Mouse (Mus musculus) embryonic fibroblast, embryonic 13.5 days (primary cell): ENCODE results near the gene Susd5. TPM values are rescaled to one million over a fixed set of nuclear protein-coding genes. Genes with fewer than 3 reads are reported as not detected.
"Not testable (repeated sequence)": the region's sequence is repeated elsewhere in the genome, so short reads cannot be mapped to it uniquely, and the experiment has no call there.

Experiments used
- H3K27ac ChIP-seq: 2 replicates; pipeline ENCODE4 v1.5.1; 2012; ENCODE audit warnings: low read length, control low read depth, inconsistent platforms; ENCODE audit not compliant: insufficient read depth
- H3K4me1 ChIP-seq: 2 replicates; pipeline ENCODE4 v1.6.1; 2011; ENCODE audit warnings: low read length; ENCODE audit not compliant: control insufficient read depth, insufficient read depth
- H3K4me3 ChIP-seq: 2 replicates; pipeline ENCODE4 v1.5.1; 2011; ENCODE audit warnings: mild to moderate bottlenecking, control low read depth, low read length; ENCODE audit not compliant: insufficient read depth
- CTCF ChIP-seq: IDR thresholded peaks from 2 replicates; pipeline ENCODE4 v1.5.1; 2011; ENCODE audit warnings: mild to moderate bottlenecking, control low read depth, low read length, moderate library complexity, borderline replicate concordance; ENCODE audit not compliant: insufficient read depth
- POLR2A ChIP-seq: IDR thresholded peaks from 2 replicates; pipeline ENCODE4 v1.6.1; 2011; ENCODE audit warnings: low read depth, mild to moderate bottlenecking, control low read depth, low read length, moderate library complexity
- polyA plus RNA-seq: library from polyadenylated mRNA; stranded (reverse); fragments of >200 nt; gene quantifications from 2 replicates; pipeline ENCODE4 v1.2.4, GENCODE M21; 2011; ENCODE audit warnings: low read depth; ENCODE audit not compliant: missing spikeins, insufficient read length

The Susd5 gene
- polyA plus RNA-seq, 1 experiment: 0.51 TPM

DNA sequence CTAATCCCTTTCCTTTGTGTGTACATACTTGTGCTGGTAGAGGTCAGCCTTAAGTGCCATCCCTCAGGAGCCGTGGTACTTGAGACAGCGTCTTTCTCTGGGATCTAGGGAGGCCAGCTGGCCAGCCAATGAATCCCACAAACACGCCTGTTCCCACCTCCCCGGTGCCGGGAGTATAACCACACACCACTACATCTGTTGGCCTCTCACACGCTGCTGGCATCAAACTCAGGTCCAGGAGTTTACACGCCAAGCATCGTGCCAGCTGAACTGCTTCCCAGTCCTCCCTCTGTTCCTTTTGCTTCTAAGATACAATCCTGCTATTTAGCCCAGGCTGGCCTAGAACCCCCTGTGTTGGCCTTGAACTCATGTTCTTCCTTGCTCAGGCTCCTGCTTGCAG is 54.2 kb downstream of the Susd5 start:
- no peaks in the 10 kb centered on the region for H3K4me1 ChIP-seq
- H3K27ac ChIP-seq: no peak overlapping the region
- no peak overlapping the region for H3K4me3 ChIP-seq
- TF ChIP-seq CTCF (no peak), POLR2A (no peak)

DNA sequence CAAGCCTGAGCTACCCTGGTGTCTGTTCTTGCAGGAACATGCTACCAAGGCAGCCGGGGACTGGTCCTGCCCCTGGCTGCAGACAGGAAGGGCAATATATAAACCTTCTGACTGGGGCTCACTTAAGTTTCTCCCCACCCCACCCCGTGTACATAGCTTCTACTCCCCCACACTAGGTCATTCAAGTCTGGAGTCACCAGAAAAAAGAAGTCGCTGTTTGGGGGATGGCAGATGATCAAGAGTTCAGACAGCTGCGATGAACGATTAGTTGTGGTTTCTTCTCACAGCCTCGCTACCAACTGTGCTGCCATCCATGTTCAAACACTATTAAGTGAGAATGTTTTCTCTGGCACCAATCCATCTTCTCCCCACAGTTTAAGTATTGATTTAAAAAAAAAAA is 55.3 kb downstream of the Susd5 start:
- no peaks in the 10 kb centered on the region for H3K4me1 ChIP-seq
- H3K4me3 ChIP-seq: no peak overlapping the region
- H3K27ac ChIP-seq: no peak overlapping the region
- TF ChIP-seq CTCF (no peak), POLR2A (no peak)

GRCm38 (mm10) chr9:114113911-114114623 is 57.1 kb downstream of the Susd5 start:
- Histone ChIP-seq H3K4me1 (no peaks in the 10 kb centered on the region), H3K27ac (no peak overlapping the region)
- no peak for TF ChIP-seq POLR2A
- TF ChIP-seq CTCF: no peak

GRCm38 (mm10) chr9:114116672-114117071 is 59.7 kb downstream of the Susd5 start:
- not testable (repeated sequence) for H3K27ac ChIP-seq, H3K4me3 ChIP-seq, H3K4me1 ChIP-seq
- TF ChIP-seq CTCF: peak; percentile 36; the same call in 1 of the 2 replicates

More at GRCm38 (mm10) chr9:114113911-114114623, 57.1 kb downstream of the Susd5 start:
- no peak overlapping the region for H3K4me3 ChIP-seq

DNA sequence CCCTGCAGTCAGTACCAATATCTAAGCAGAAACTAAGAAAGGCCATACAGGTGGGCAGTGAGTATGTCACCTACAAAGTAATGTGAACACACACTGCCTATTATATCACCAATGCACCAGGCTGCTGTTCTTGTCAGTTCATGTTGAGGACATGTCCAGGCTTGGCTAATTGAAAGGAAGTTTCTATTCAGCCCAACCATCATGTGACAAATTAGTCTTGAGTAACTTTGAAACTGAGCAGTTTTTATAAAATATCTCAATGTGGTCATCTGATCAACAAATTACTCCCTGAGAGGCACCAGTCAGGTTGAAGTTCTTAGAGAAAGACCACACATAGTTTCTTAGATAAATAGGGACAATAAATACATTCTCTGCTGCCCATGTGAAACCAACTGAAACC is 65.9 kb downstream of the Susd5 start:
- H3K27ac ChIP-seq, H3K4me3 ChIP-seq, H3K4me1 ChIP-seq: not testable (repeated sequence)

- H3K27ac ChIP-seq, H3K4me1 ChIP-seq, H3K4me3 ChIP-seq: not testable (repeated sequence)
Observed at GRCm38 (mm10) chr9:114129273-114129835, 72.4 kb downstream of the Susd5 start.

Other genes with a start within 250 kb of the Susd5 start
- 77.1 and 96.4 TPM in 2 replicates for gene Ubp1, start 126.2 kb upstream of the Susd5 start, polyA plus RNA-seq
- gene Fbxl2, start 10.9 kb upstream of the Susd5 start, polyA plus RNA-seq: 4.9 and 5.1 TPM in 2 replicates